Mouse (Mus musculus): ENCODE data around the gene Steap3. TPM values are rescaled to one million over a fixed set of nuclear protein-coding genes. Genes with fewer than 3 reads are reported as not detected.

The Steap3 gene
- total RNA-seq, 4 experiments from 2014 or later, result 5.6 to 7.5 (median 6.1) TPM

- DNase-seq (ENCODE audit: low spot score in 2 of 2), result no peak
Observed at GRCm38 (mm10) chr1:120251193-120251592, 21.3 kb downstream of the Steap3 start.

GRCm38 (mm10) chr1:120250586-120250985 is 21.9 kb downstream of the Steap3 start:
- DNase-seq (ENCODE audit: low spot score in 2 of 2), result no peak

GRCm38 (mm10) chr1:120249842-120250241 is 22.7 kb downstream of the Steap3 start:
- no peak for DNase-seq (ENCODE audit: low spot score in 2 of 2)

- peak in 1 of 2 experiments; percentile 26 for DNase-seq (ENCODE audit: low spot score in 2 of 2)
Observed at GRCm38 (mm10) chr1:120248156-120248555, 24.3 kb downstream of the Steap3 start.

DNA sequence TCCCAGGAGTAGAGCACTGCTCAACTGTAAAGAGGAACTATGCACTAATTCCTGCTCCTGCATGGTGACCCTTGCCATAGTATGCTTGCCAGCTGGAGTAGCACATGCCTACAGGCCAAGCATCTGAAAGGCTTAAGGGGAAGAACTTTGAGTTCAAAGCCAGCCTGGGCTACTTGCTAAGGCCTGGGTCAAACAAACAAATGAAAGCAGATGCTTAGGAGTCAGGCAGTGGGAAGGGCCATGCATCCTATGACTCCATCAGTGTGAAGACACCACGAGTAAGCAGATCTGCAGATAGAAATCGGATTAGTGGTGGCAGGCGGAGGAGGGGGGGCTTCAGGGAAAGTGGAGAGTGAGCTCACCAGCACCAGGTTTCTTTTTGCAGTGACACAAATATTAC is 25.2 kb downstream of the Steap3 start:
- no peak for DNase-seq (ENCODE audit: low spot score in 2 of 2)

GRCm38 (mm10) chr1:120246946-120247345 is 25.6 kb downstream of the Steap3 start:
- DNase-seq (ENCODE audit: low spot score in 2 of 2), result no peak

- peak; percentile 13 to 43 for DNase-seq (ENCODE audit: low spot score in 2 of 2)
Observed at GRCm38 (mm10) chr1:120245661-120246131, 26.8 kb downstream of the Steap3 start.

- no peak for DNase-seq (ENCODE audit: low spot score in 2 of 2)
Observed at GRCm38 (mm10) chr1:120244646-120245045, 27.9 kb downstream of the Steap3 start.

GRCm38 (mm10) chr1:120243987-120244386 is 28.5 kb downstream of the Steap3 start:
- no peak for DNase-seq (ENCODE audit: low spot score in 2 of 2)

- DNase-seq (ENCODE audit: low spot score in 2 of 2), result no peak
Observed at GRCm38 (mm10) chr1:120237068-120237467, 35.4 kb downstream of the Steap3 start.

DNA sequence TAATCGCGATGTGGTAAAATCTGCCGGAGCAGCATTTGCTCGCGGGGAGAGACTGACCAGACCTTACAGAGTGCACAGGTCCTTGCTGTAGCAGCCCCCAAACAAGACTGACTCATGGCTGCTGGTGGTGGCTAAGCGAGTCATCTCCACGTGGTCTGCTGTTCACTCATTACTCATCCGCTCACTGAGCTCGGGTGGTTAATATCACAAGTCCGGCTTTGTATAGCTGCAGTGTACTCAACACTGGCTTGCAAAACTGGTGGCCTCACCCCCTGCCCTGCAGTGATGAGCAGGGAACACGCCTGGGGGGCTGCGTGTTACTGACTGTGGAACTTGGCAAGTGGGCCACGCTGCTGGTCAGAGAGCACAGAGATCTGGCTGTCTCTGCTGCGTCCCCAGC is 36.1 kb downstream of the Steap3 start:
- DNase-seq (ENCODE audit: low spot score in 2 of 2), result no peak

- DNase-seq (ENCODE audit: low spot score in 2 of 2), result no peak
Observed at GRCm38 (mm10) chr1:120235631-120236215, 36.8 kb downstream of the Steap3 start.

DNA sequence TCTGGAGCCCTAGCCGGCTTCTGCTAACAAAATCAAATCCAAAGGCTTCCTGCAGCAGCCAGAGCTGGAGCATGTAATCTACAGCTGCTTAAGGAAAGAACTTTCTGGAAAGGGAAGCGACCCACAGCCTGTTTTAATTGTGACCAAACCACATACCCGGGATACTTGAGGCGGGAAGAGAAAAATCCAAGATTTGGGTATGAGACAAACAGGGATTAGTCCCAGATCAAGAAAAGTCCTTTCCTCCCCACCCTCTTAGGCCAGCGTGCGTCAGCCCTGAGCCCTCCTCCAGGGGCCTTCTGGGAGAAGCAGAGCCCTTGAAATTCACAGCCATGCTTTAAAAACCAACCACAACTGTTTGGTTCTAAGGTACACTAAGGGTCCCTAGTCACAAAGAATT is 40.3 kb downstream of the Steap3 start:
- DNase-seq (ENCODE audit: low spot score in 2 of 2), result no peak

DNA sequence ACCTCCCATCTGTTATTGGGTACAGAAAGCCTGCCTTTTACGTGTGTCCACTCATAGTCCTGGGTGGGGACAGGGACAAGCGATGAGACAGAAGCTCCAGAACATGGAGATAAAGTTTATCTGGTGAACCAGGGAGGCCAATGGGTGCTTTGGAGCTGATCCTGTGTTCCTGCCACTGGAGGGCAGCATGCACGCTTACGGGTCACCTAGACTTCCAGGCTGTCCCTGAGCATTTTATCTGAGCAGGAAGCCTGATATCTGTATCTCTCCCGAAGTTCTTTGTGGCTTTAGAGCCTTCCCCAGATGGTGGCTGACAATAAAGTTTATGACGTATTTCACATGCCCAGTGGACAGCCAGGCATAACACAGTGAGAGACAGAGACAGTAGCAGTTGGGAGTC is 41.2 kb downstream of the Steap3 start:
- no peak for DNase-seq (ENCODE audit: low spot score in 2 of 2)

DNA sequence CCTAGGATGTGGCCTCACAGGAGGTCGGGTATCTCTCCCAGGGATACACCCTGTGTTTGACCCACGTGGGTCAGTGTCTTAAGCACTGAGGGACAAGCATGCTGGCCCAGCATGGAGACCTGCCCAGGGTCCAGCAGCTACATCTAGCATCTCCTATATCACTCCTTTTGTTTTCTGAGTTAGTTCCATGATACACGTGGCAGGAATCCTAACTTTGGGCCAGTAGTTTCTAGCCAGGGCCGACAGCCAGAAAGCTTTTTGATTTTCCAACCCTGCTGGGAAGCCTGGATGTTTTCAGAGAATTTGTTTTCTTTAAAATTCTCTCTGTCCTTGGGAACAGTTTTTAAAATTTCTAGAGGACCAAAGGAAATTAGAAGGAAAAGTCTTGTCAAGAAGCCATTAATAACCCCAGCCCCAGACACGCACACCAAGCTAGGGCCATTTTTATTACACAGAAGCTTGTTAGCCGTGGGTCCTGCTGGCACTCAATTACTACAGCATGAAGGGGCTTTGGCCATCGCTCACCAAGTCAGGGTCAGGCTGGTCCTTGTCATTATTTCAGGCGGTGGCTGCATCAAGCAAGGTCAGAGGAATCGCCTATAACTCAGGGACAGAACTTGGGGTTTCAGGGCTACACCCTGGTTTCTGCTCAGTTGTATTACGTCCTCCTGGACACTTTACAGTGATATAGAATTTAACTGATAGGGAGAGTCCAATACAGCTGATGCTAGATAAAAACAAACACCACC is 42.6 kb downstream of the Steap3 start:
- DNase-seq (ENCODE audit: low spot score in 2 of 2), result no peak

GRCm38 (mm10) chr1:120223613-120224012 is 48.9 kb downstream of the Steap3 start:
- DNase-seq (ENCODE audit: low spot score in 2 of 2), result no peak

GRCm38 (mm10) chr1:120221285-120221684 is 51.2 kb downstream of the Steap3 start:
- no peak for DNase-seq (ENCODE audit: low spot score in 2 of 2)

DNA sequence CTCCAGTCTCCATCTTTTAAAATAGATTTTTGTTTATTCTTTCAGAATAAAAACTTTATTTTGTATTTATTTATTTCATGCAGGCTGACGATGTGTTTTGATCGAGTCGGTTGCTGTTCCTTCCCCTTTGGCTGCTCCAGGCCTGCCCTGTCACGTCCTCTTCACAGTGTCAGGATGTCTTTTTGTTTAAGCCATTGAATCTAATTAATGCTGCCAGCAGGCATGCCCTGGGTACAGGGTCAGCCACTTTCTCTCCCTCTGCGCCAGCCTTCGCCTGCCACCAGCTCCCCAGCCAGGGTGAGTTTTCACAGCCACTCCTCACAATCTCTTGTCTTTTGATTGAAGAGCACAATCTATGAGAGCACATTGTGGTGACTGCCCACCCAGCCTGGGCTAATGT is 51.7 kb downstream of the Steap3 start:
- DNase-seq (ENCODE audit: low spot score in 2 of 2), result no peak

GRCm38 (mm10) chr1:120208502-120209230 is 63.8 kb downstream of the Steap3 start:
- no peak for DNase-seq (ENCODE audit: low spot score in 2 of 2)

GRCm38 (mm10) chr1:120207568-120207967 is 64.9 kb downstream of the Steap3 start:
- DNase-seq (ENCODE audit: low spot score in 2 of 2), result peak in 1 of 2 experiments; percentile 46

- DNase-seq (ENCODE audit: low spot score in 2 of 2), result no peak
Observed at GRCm38 (mm10) chr1:120204834-120205233, 67.7 kb downstream of the Steap3 start.

GRCm38 (mm10) chr1:120203836-120204235 is 68.7 kb downstream of the Steap3 start:
- no peak for DNase-seq (ENCODE audit: low spot score in 2 of 2)
